Mouse (Mus musculus): Measurements from ENCODE around the gene Mogat2. TPM values are rescaled to one million over a fixed set of nuclear protein-coding genes. Genes with fewer than 3 reads are reported as not detected.

The Mogat2 gene
- polyA plus RNA-seq, 1 experiment from 2014 or later, result 0.55 TPM

GRCm38 (mm10) chr7:99170519-99170918 lies 67.9 kb downstream of the Mogat2 start:
- Histone ChIP-seq H3K27ac (ENCODE audit: low read length) (no peak overlapping the region), H3K9me3 (ENCODE audit: low read length) (no peaks in the 10 kb centered on the region), H3K4me3 (ENCODE audit: low read depth, low read length) (no peak overlapping the region), H3K27me3 (replicated peaks; ENCODE audit: insufficient read depth, low read length) (no peaks in the 10 kb centered on the region), H3K4me2 (replicated peaks; ENCODE audit: low read depth, low read length) (no peak overlapping the region), H3K9ac (replicated peaks; ENCODE audit: low read depth) (no peak overlapping the region), H3K36me3 (ENCODE audit: insufficient read depth, low read length) (no peaks in the 10 kb centered on the region), H3K4me1 (ENCODE audit: insufficient read depth, low read depth, low read length) (no peaks in the 10 kb centered on the region; the same call in 1 of the 2 replicates)
- 83% methylated on average over 6 of the region's 6 CpGs for WGBS
- ATAC-seq (no peak), DNase-seq (ENCODE audit: low spot score) (no peak)
- TF ChIP-seq EP300 (IDR thresholded peaks at IDR 0.05) (no peak), CTCF (IDR thresholded peaks at IDR 0.05) (no peak)

- TF ChIP-seq CTCF (IDR thresholded peaks at IDR 0.05), result no peak
- TF ChIP-seq EP300 (IDR thresholded peaks at IDR 0.05), result no peak
- no peaks in the 10 kb centered on the region for H3K27me3 ChIP-seq (replicated peaks; ENCODE audit: insufficient read depth, low read length)
- DNase-seq (ENCODE audit: low spot score), result no peak
- H3K4me3 ChIP-seq (ENCODE audit: low read depth, low read length), result no peak overlapping the region
- H3K4me1 ChIP-seq (ENCODE audit: insufficient read depth, low read depth, low read length), result no peaks in the 10 kb centered on the region; the same call in 1 of the 2 replicates
- no peaks in the 10 kb centered on the region for H3K9me3 ChIP-seq (ENCODE audit: low read length)
- no peak overlapping the region for H3K9ac ChIP-seq (replicated peaks; ENCODE audit: low read depth)
- no peak overlapping the region for H3K27ac ChIP-seq (ENCODE audit: low read length)
- WGBS, result 85% methylated on average over 9 of the region's 9 CpGs
- no peak overlapping the region for H3K4me2 ChIP-seq (replicated peaks; ENCODE audit: low read depth, low read length)
- no peak for ATAC-seq
- H3K36me3 ChIP-seq (ENCODE audit: insufficient read depth, low read length), result no peaks in the 10 kb centered on the region
Measured at GRCm38 (mm10) chr7:99169717-99170403, 68.6 kb downstream of the Mogat2 start.

Other genes starting within 250 kb of the Mogat2 start
- 23.4 and 28.6 TPM in 2 replicates for gene Uvrag, start 97.5 kb downstream of the Mogat2 start, polyA plus RNA-seq (2015; fragmentation: Nextera tagmentation; extraction: Ambion mirVana)
- 14.6 and 15.3 TPM in 2 replicates for gene Dgat2, start 55.9 kb downstream of the Mogat2 start, polyA plus RNA-seq (2015; fragmentation: Nextera tagmentation; extraction: Ambion mirVana)
- 29.6 and 35.9 TPM in 2 replicates for gene Map6, start 28.8 kb upstream of the Mogat2 start, polyA plus RNA-seq (2015; fragmentation: Nextera tagmentation; extraction: Ambion mirVana)
- 579 and 666 TPM in 2 replicates for gene Serpinh1, start 114.6 kb upstream of the Mogat2 start, polyA plus RNA-seq (2015; fragmentation: Nextera tagmentation; extraction: Ambion mirVana)
- gene Gdpd5, start 142.8 kb upstream of the Mogat2 start, polyA plus RNA-seq (2015; fragmentation: Nextera tagmentation; extraction: Ambion mirVana), result 18.7 and 18.8 TPM in 2 replicates
- gene Klhl35, start 227.4 kb upstream of the Mogat2 start, polyA plus RNA-seq (2015; fragmentation: Nextera tagmentation; extraction: Ambion mirVana), result 1.2 and 1.8 TPM in 2 replicates
- 594 and 625 TPM in 2 replicates for gene Rps3, start 245.1 kb upstream of the Mogat2 start, polyA plus RNA-seq (2015; fragmentation: Nextera tagmentation; extraction: Ambion mirVana)